Mouse (Mus musculus): Measurements from ENCODE around the gene Cfap157. TPM values are rescaled to one million over a fixed set of nuclear protein-coding genes. Genes with fewer than 3 reads are reported as not detected.

The Cfap157 gene
- polyA plus RNA-seq, 1 experiment from 2014 or later: 1.1 TPM

DNA sequence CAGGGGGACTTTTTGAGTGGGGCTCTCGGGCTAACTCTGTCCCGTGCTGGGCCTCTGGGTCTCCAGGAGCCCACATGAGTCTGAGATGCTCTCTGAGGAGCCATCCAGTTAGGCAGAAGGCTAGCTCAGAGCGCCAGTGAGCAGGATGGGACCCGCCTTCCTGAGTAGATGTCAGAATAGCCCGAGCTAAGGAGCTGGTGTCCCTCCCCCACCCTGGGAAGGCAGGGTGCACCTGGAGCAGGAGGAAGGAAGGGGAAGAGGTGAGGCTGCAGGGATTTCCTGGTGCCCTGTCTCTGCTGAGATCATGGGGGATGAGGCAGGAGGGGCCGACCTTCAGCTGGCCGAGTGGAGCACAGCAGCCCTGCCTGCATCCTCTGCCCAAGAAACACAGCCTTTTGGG lies 55.8 kb downstream of the Cfap157 start:
- H3K4me2 ChIP-seq: peak overlapping the region; percentile 61
- 37% methylated on average over 7 of the region's 7 CpGs for WGBS
- ATAC-seq (ENCODE audit: borderline replicate concordance, extremely low read depth, low FRiP score, low TSS enrichment): no peak

GRCm38 (mm10) chr2:32727435-32727834 lies 56.8 kb downstream of the Cfap157 start:
- ATAC-seq (ENCODE audit: borderline replicate concordance, extremely low read depth, low FRiP score, low TSS enrichment): peak; percentile 95
- H3K27me3 ChIP-seq: no peaks in the 10 kb centered on the region
- H3K4me3 ChIP-seq: peak overlapping the region; percentile 47
- peak overlapping the region; percentile 51 for H3K9ac ChIP-seq
- under 1% methylated on average over 16 of the region's 16 CpGs for WGBS
- no peaks in the 10 kb centered on the region for H3K36me3 ChIP-seq
- H3K27ac ChIP-seq: peak overlapping the region; percentile 69
- H3K9me3 ChIP-seq: no peaks in the 10 kb centered on the region
- H3K4me2 ChIP-seq: peak overlapping the region; percentile 61
- peaks cover 36% of the 10 kb centered on the region for H3K4me1 ChIP-seq

More for the DNA sequence above, 55.8 kb downstream of the Cfap157 start:
- no peaks in the 10 kb centered on the region for H3K27me3 ChIP-seq
- no peaks in the 10 kb centered on the region for H3K9me3 ChIP-seq
- peak overlapping the region; percentile 67 for H3K27ac ChIP-seq
- H3K4me3 ChIP-seq: peak overlapping the region; percentile 47
- peak overlapping the region; percentile 51 for H3K9ac ChIP-seq
- no peaks in the 10 kb centered on the region for H3K36me3 ChIP-seq
- H3K4me1 ChIP-seq: peaks cover 36% of the 10 kb centered on the region

Other genes starting within 250 kb of the Cfap157 start
- 12.3 and 12.6 TPM in 2 replicates for gene Fam102a, start 249.1 kb downstream of the Cfap157 start, polyA plus RNA-seq (2015; fragmentation: Nextera tagmentation; extraction: Ambion mirVana)
- gene Dpm2, start 213.6 kb downstream of the Cfap157 start, polyA plus RNA-seq (2015; fragmentation: Nextera tagmentation; extraction: Ambion mirVana): 101 and 107 TPM in 2 replicates
- 0.30 and 0.39 TPM in 2 replicates for gene Pip5kl1, start 209.6 kb downstream of the Cfap157 start, polyA plus RNA-seq (2015; fragmentation: Nextera tagmentation; extraction: Ambion mirVana)
- 0.29 TPM in 1 of 2 replicates, not detected in the other for gene 9430097D07Rik, start 208.7 kb downstream of the Cfap157 start, polyA plus RNA-seq (2015; fragmentation: Nextera tagmentation; extraction: Ambion mirVana)
- 25.9 and 26.1 TPM in 2 replicates for gene St6galnac4, start 197.3 kb downstream of the Cfap157 start, polyA plus RNA-seq (2015; fragmentation: Nextera tagmentation; extraction: Ambion mirVana)
- gene St6galnac6, start 184.7 kb downstream of the Cfap157 start, polyA plus RNA-seq (2015; fragmentation: Nextera tagmentation; extraction: Ambion mirVana): 25.0 and 26.2 TPM in 2 replicates
- 53.6 and 60.6 TPM in 2 replicates for gene Ak1, start 162.7 kb downstream of the Cfap157 start, polyA plus RNA-seq (2015; fragmentation: Nextera tagmentation; extraction: Ambion mirVana)
- gene Eng, start 137.8 kb downstream of the Cfap157 start, polyA plus RNA-seq (2015; fragmentation: Nextera tagmentation; extraction: Ambion mirVana): 102 and 107 TPM in 2 replicates
- 27.9 and 28.6 TPM in 2 replicates for gene Fpgs, start 80.3 kb downstream of the Cfap157 start, polyA plus RNA-seq (2015; fragmentation: Nextera tagmentation; extraction: Ambion mirVana)
- 89.6 and 98.7 TPM in 2 replicates for gene Cdk9, start 71.4 kb downstream of the Cfap157 start, polyA plus RNA-seq (2015; fragmentation: Nextera tagmentation; extraction: Ambion mirVana)
- gene Sh2d3c, start 63.4 kb downstream of the Cfap157 start, polyA plus RNA-seq (2015; fragmentation: Nextera tagmentation; extraction: Ambion mirVana): 40.5 and 41.4 TPM in 2 replicates
- gene 6330409D20Rik, start 43.4 kb downstream of the Cfap157 start, polyA plus RNA-seq (2015; fragmentation: Nextera tagmentation; extraction: Ambion mirVana): 0.24 and 0.25 TPM in 2 replicates
- 63.9 and 65.6 TPM in 2 replicates for gene Tor2a, start 27.2 kb downstream of the Cfap157 start, polyA plus RNA-seq (2015; fragmentation: Nextera tagmentation; extraction: Ambion mirVana)
- gene Ttc16, start 8.8 kb downstream of the Cfap157 start, polyA plus RNA-seq (2015; fragmentation: Nextera tagmentation; extraction: Ambion mirVana): 0.43 and 0.69 TPM in 2 replicates
- gene Ptrh1, start 8.6 kb downstream of the Cfap157 start, polyA plus RNA-seq (2015; fragmentation: Nextera tagmentation; extraction: Ambion mirVana): 4.9 and 5.4 TPM in 2 replicates
- 21.0 and 22.3 TPM in 2 replicates for gene Stxbp1, start 62.8 kb upstream of the Cfap157 start, polyA plus RNA-seq (2015; fragmentation: Nextera tagmentation; extraction: Ambion mirVana)
- gene Fam129b, start 91.7 kb upstream of the Cfap157 start, polyA plus RNA-seq (2015; fragmentation: Nextera tagmentation; extraction: Ambion mirVana): 114 and 117 TPM in 2 replicates
- gene Rpl12, start 177.1 kb upstream of the Cfap157 start, polyA plus RNA-seq (2015; fragmentation: Nextera tagmentation; extraction: Ambion mirVana): 164 and 167 TPM in 2 replicates
- 7.5 and 9.7 TPM in 2 replicates for gene Lrsam1, start 177.2 kb upstream of the Cfap157 start, polyA plus RNA-seq (2015; fragmentation: Nextera tagmentation; extraction: Ambion mirVana)
- gene Slc2a8, start 197.7 kb upstream of the Cfap157 start, polyA plus RNA-seq (2015; fragmentation: Nextera tagmentation; extraction: Ambion mirVana): 20.8 and 22.5 TPM in 2 replicates